Mouse (Mus musculus) spleen, adult 2 months (tissue): ENCODE results near the gene Slc44a1.

ENCODE experiments used
- CTCF ChIP-seq: fragments of 200-500 bp; IDR thresholded peaks from 2 replicates; pipeline ENCODE4 v1.5.1; 2011; ENCODE audit warnings: mild to moderate bottlenecking, inconsistent platforms; ENCODE audit not compliant: insufficient read depth, insufficient read length, insufficient replicate concordance; ENCODE audit errors: extremely low read depth
- POLR2A ChIP-seq: fragments of 200-500 bp; IDR thresholded peaks from 2 replicates; pipeline ENCODE4 v1.6.1; 2011; ENCODE audit warnings: low read depth, low read length, inconsistent platforms

GRCm38 (mm10) chr4:53431585-53432234 lies 8.5 kb upstream of the Slc44a1 start:
- no peak for TF ChIP-seq CTCF
- no peak for TF ChIP-seq POLR2A
